Mouse (Mus musculus) liver, postnatal 0 days (tissue): ENCODE data around the gene Txnrd1.

Experiments used
- CTCF ChIP-seq: sonication (generic); IDR thresholded peaks from 2 replicates; pipeline ENCODE4 v1.5.1; 2016; ENCODE audit warnings: antibody characterized with exemption, low read depth
- EP300 ChIP-seq: IDR thresholded peaks from 2 replicates; pipeline ENCODE4 v1.6.1; 2016; ENCODE audit warnings: antibody characterized with exemption, low read depth, mild to moderate bottlenecking

DNA sequence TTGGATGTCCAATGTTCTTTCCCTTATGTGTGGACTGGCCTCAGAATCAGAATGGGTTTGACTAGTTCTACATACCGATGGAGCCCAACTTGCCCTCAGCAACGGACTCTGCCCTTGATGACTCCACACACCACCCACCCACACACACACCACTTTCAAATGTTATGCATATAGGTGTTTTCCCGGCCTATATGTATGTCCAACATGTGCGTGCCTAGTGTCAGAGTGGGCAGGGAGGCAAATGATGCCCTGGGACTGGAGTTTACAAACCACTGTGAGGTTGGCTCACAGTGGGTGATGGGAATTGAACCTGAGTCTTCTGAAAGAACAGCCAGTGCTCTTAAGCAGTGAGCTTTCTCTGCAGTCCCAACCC, 36.6 kb upstream of the Txnrd1 start:
- TF ChIP-seq EP300: no peak
- TF ChIP-seq CTCF: no peak
